Mouse (Mus musculus): ENCODE measurements around the gene Sowaha.

- TF ChIP-seq MAX (IDR thresholded peaks at IDR 0.05) (no peak), CTCF (IDR thresholded peaks at IDR 0.05; ENCODE audit: control insufficient read depth, insufficient read depth, insufficient read length) (no peak), USF1 (IDR thresholded peaks at IDR 0.05; ENCODE audit: low read depth) (no peak), CEBPB (IDR thresholded peaks at IDR 0.05; ENCODE audit: low read depth) (no peak), MYOG (IDR thresholded peaks at IDR 0.05; ENCODE audit: control insufficient read depth, extremely low read depth, insufficient read length) (no peak), MYOD1 (IDR thresholded peaks at IDR 0.05; ENCODE audit: control insufficient read depth, insufficient read length, low read depth) (no peak)
Measured at GRCm38 (mm10) chr11:53486822-53487594, 6.9 kb upstream of the Sowaha start.

Data from C2C12 (cell line).